Mouse (Mus musculus) myocyte (in vitro differentiated cells): ENCODE data around the gene Aldh5a1. TPM values are rescaled to one million over a fixed set of nuclear protein-coding genes. Genes with fewer than 3 reads are reported as not detected.

Experiments used
- H3K27me3 ChIP-seq: one replicate; pipeline ENCODE4 v1.6.1; 2011; ENCODE audit not compliant: control insufficient read depth, insufficient read depth, insufficient read length
- H3K36me3 ChIP-seq: one replicate; pipeline ENCODE4 v1.6.1; 2011; ENCODE audit not compliant: control insufficient read depth, insufficient read depth
- H3K4me2 ChIP-seq: one replicate; pipeline ENCODE4 v1.6.1; 2011; ENCODE audit warnings: low read depth, control low read depth
- H3K4me3 ChIP-seq: one replicate; pipeline ENCODE4 v1.5.1; 2011; ENCODE audit warnings: mild to moderate bottlenecking, control low read depth, moderate library complexity
- H3K79me2 ChIP-seq: one replicate; pipeline ENCODE4 v1.6.1; 2011; ENCODE audit not compliant: control insufficient read depth, insufficient read depth
- H3ac ChIP-seq: one replicate; pipeline ENCODE4 v1.6.1; 2011; ENCODE audit not compliant: control insufficient read depth, insufficient read length
- CEBPB ChIP-seq: IDR thresholded peaks from 2 replicates; pipeline ENCODE4 v1.6.1; 2011; ENCODE audit warnings: mild to moderate bottlenecking, moderate library complexity; ENCODE audit not compliant: poor library complexity, insufficient read depth, severe bottlenecking
- E2F4 ChIP-seq: IDR thresholded peaks from one replicate; pipeline ENCODE4 v1.6.1; 2011; ENCODE audit warnings: mild to moderate bottlenecking, control low read depth, moderate library complexity; ENCODE audit not compliant: insufficient read depth
- MAX ChIP-seq: IDR thresholded peaks from one replicate; pipeline ENCODE4 v1.6.1; 2011; ENCODE audit warnings: low read depth, mild to moderate bottlenecking, control low read depth
- MYOD1 ChIP-seq, 3 experiments: IDR thresholded peaks; one replicate each; pipeline ENCODE4 v1.6.1; 2011; ENCODE audit warnings: control low read depth in 2 of 3, low read depth in 2 of 3, mild to moderate bottlenecking in 2 of 3, moderate library complexity in 1 of 3; ENCODE audit not compliant: insufficient read length in 2 of 3, control insufficient read depth in 1 of 3
- MYOG ChIP-seq, 3 experiments: IDR thresholded peaks; one replicate each; pipeline ENCODE4 v1.6.1; 2011; ENCODE audit warnings: control low read depth in 2 of 3, low read depth in 2 of 3, mild to moderate bottlenecking in 2 of 3; ENCODE audit not compliant: insufficient read length in 2 of 3, control insufficient read depth in 1 of 3, insufficient read depth in 1 of 3
- POLR2A ChIP-seq: IDR thresholded peaks from one replicate; pipeline ENCODE4 v1.6.1; 2011; ENCODE audit warnings: low read depth, mild to moderate bottlenecking, control low read depth, moderate library complexity; ENCODE audit not compliant: insufficient read length
- POLR2AphosphoS2 ChIP-seq: IDR thresholded peaks from one replicate; pipeline ENCODE4 v1.6.1; 2011; ENCODE audit warnings: low read depth, control low read depth; ENCODE audit not compliant: insufficient read length
- REST ChIP-seq: IDR thresholded peaks from one replicate; pipeline ENCODE4 v1.6.1; 2011; ENCODE audit warnings: mild to moderate bottlenecking, control low read depth, moderate library complexity; ENCODE audit not compliant: insufficient read depth, insufficient read length
- SRF ChIP-seq: IDR thresholded peaks from one replicate; pipeline ENCODE4 v1.6.1; 2011; ENCODE audit warnings: low read depth; ENCODE audit not compliant: control insufficient read depth, insufficient read length
- TCF12 ChIP-seq: IDR thresholded peaks from one replicate; pipeline ENCODE4 v1.6.1; 2011; ENCODE audit warnings: mild to moderate bottlenecking, control low read depth; ENCODE audit not compliant: poor library complexity, insufficient read depth, severe bottlenecking
- TCF3 ChIP-seq: IDR thresholded peaks from one replicate; pipeline ENCODE4 v1.6.1; 2011; ENCODE audit warnings: low read depth, control low read depth; ENCODE audit not compliant: insufficient read length
- USF1 ChIP-seq: IDR thresholded peaks from one replicate; pipeline ENCODE4 v1.6.1; 2011; ENCODE audit warnings: low read depth, mild to moderate bottlenecking, control low read depth, moderate library complexity
- polyA plus RNA-seq: library from polyadenylated mRNA; unstranded; fragments of >200 nt; fragmentation: generic; extraction: Trizol; gene quantifications from one replicate; pipeline ENCODE4 v1.2.1, GENCODE M21; 2012; ENCODE audit warnings: missing spikeins

The Aldh5a1 gene
- polyA plus RNA-seq, 1 experiment = 0.54 TPM

DNA sequence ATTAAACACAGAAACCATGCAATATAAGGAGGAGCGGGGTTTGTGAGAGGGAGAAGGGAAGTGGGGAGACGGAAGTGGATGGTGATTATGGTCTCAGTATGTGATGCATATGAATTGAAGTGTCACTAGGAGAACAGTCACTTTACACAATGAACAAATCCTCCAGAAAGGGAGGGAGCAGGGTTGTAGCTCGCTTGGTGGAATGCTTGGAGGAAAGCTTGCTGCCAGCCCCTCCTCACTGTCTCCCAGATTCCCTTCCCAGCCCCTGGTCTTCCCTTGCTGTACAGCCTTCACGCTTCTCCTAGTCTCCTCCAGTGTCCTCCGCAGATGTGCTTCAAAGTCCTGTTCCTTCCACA, 28.4 kb upstream of the Aldh5a1 start:
- Histone ChIP-seq H3K4me2 (peak overlapping the region; percentile 59), H3K27me3 (no peaks in the 10 kb centered on the region), H3K79me2 (no peaks in the 10 kb centered on the region), H3K36me3 (no peaks in the 10 kb centered on the region), H3ac (no peak overlapping the region), H3K4me3 (no peak overlapping the region)
- TF ChIP-seq MYOD1 (IDR thresholded peaks at IDR 0.05; ENCODE audit: control insufficient read depth in 1 of 3, insufficient read length in 2 of 3, low read depth in 2 of 3) = no peak
- TF ChIP-seq REST = no peak
- no peak for TF ChIP-seq POLR2AphosphoS2
- no peak for TF ChIP-seq CEBPB
- no peak for TF ChIP-seq MYOG (IDR thresholded peaks at IDR 0.05; ENCODE audit: control insufficient read depth in 1 of 3, insufficient read depth in 1 of 3, insufficient read length in 2 of 3, low read depth in 2 of 3)
- no peak for TF ChIP-seq POLR2A
- TF ChIP-seq SRF = no peak
- TF ChIP-seq TCF12 = no peak
- no peak for TF ChIP-seq TCF3
- TF ChIP-seq USF1 = no peak
- no peak for TF ChIP-seq E2F4
- TF ChIP-seq MAX = no peak

DNA sequence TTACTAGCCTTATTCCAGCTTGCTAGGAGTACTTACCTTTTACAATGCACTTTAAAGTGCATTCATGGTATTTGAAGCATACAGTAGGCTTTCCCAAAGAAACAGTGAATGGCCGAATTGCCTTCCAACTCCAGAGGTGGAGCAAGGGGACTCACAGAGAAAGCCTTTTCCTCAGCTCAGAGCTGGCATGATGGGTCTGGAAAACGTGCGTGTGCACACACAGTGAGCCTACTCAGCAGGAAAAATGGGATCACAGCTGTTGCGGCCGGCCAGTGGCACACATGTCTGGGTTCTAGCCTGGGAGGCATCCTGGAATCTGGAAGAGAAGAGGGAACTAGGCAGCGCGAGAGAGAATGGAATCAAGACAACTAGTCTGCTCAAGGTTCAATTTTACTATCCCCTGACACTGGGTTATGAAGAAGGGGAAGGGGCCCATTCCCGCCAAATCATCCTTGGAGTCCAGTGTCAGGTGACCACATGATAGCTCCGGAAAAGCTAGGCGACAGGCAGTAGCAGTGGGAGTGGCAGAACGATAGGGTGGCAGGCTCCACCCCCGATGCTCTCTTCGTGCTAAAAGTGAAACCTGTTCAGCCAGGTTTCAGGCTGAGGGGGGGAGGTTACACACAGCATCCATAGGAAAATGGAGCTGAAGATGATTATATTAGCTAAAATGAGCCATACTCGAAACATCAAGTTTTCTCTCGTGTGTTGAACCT, 27.8 kb upstream of the Aldh5a1 start:
- Histone ChIP-seq H3K4me2 (peak overlapping the region; percentile 59), H3K27me3 (no peaks in the 10 kb centered on the region), H3K4me3 (no peak overlapping the region), H3ac (no peak overlapping the region), H3K36me3 (no peaks in the 10 kb centered on the region), H3K79me2 (no peaks in the 10 kb centered on the region)
- TF ChIP-seq TCF3 (no peak), E2F4 (no peak), MAX (no peak), MYOD1 (IDR thresholded peaks at IDR 0.05; ENCODE audit: control insufficient read depth in 1 of 3, insufficient read length in 2 of 3, low read depth in 2 of 3) (no peak), CEBPB (no peak), USF1 (no peak)

DNA sequence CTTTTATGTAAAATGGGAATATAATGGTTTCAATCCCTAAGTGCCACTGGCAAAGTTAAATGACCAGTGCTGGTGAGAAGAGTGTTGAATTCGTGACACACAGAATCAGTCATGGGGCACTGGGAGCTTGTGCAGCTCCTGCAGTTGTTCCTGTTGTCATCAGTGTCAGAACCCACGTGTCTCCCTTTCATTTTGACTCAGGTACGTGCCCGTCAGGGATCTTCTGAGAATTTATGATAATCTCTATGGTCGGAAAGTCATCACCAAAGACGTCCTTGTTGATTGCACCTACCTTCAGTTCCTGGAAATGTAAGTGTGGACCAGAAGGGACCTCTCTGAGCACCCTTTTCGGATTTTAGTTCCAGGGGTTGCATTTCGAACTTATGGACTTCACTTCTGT, 24.7 kb upstream of the Aldh5a1 start:
- Histone ChIP-seq H3ac (no peak overlapping the region), H3K79me2 (no peaks in the 10 kb centered on the region), H3K4me2 (no peak overlapping the region), H3K27me3 (no peaks in the 10 kb centered on the region), H3K36me3 (no peaks in the 10 kb centered on the region), H3K4me3 (no peak overlapping the region)
- TF ChIP-seq TCF3 = no peak
- TF ChIP-seq MAX = no peak
- no peak for TF ChIP-seq MYOD1 (IDR thresholded peaks at IDR 0.05; ENCODE audit: control insufficient read depth in 1 of 3, insufficient read length in 2 of 3, low read depth in 2 of 3)
- no peak for TF ChIP-seq TCF12
- no peak for TF ChIP-seq POLR2AphosphoS2

DNA sequence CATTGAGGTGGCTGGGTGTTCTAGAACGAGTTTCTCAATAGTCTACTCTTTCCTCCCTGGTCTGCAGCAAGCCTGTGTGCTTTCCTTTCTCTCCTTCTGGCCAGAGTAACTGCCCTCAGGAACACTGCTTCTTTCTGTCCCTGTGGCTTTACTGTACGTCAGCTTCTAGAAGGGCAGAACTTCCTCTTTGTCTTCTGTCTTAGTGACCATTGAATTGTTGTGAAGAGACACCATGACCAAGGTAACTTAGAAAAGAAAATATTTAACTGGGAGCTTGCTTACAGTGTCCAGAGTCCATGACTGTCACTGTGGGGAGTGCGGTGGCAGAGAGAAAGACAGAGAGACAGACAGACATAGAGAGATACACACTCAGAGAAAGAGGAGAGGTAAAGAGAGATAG, 22.6 kb upstream of the Aldh5a1 start:
- Histone ChIP-seq H3K4me2 (no peak overlapping the region), H3K27me3 (no peaks in the 10 kb centered on the region), H3ac (no peak overlapping the region), H3K79me2 (no peaks in the 10 kb centered on the region), H3K4me3 (no peak overlapping the region), H3K36me3 (no peaks in the 10 kb centered on the region)
- TF ChIP-seq MYOG (IDR thresholded peaks at IDR 0.05; ENCODE audit: control insufficient read depth in 1 of 3, insufficient read depth in 1 of 3, insufficient read length in 2 of 3, low read depth in 2 of 3) (no peak), POLR2A (no peak), E2F4 (no peak), SRF (no peak), POLR2AphosphoS2 (no peak), USF1 (no peak), CEBPB (no peak), REST (no peak), TCF3 (no peak), MYOD1 (IDR thresholded peaks at IDR 0.05; ENCODE audit: control insufficient read depth in 1 of 3, insufficient read length in 2 of 3, low read depth in 2 of 3) (no peak), MAX (no peak), TCF12 (no peak)

DNA sequence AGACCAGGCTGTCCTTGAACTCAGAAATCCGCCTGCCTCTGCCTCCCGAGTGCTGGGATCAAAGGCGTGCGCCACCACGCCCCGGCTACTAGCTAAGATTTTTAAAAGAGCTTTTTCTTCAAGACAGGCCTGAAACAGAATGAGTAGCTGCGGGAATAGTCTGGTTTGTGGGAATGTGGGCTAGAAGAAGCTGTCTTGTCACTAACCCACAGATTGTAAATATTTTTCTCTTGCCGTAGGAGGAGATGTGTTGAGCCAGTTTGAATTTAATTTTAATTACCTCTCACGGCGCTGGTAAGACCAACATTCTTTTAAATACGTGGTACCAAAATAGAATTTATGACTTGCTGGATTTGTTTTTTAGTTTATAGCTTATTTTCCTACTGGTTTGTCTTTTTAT, 21.2 kb upstream of the Aldh5a1 start:
- no peaks in the 10 kb centered on the region for H3K27me3 ChIP-seq
- H3K4me2 ChIP-seq = no peak overlapping the region
- H3K4me3 ChIP-seq = no peak overlapping the region
- TF ChIP-seq REST (no peak), MYOD1 (IDR thresholded peaks at IDR 0.05; ENCODE audit: control insufficient read depth in 1 of 3, insufficient read length in 2 of 3, low read depth in 2 of 3) (no peak), TCF3 (no peak), MAX (no peak), POLR2A (no peak), CEBPB (no peak), POLR2AphosphoS2 (no peak), USF1 (no peak)
- H3K79me2 ChIP-seq = no peaks in the 10 kb centered on the region
- H3ac ChIP-seq = no peak overlapping the region
- H3K36me3 ChIP-seq = no peaks in the 10 kb centered on the region
